Mouse (Mus musculus) cortical plate, adult 2 months (tissue): Measurements from ENCODE around the gene Morc2a.

Experiments
- CTCF ChIP-seq: fragments of 200-500 bp; IDR thresholded peaks from 2 replicates; pipeline ENCODE4 v1.5.1; 2011; ENCODE audit warnings: mild to moderate bottlenecking, control low read depth, low read length; ENCODE audit not compliant: insufficient read depth; ENCODE audit errors: extremely low read depth
- POLR2A ChIP-seq: fragments of 200-500 bp; IDR thresholded peaks from 2 replicates; pipeline ENCODE4 v1.6.1; 2011; ENCODE audit warnings: mild to moderate bottlenecking, low read length, control low read depth; ENCODE audit not compliant: insufficient read depth; ENCODE audit errors: extremely low read depth

GRCm38 (mm10) chr11:3733933-3734636 lies 85.1 kb downstream of the Morc2a start:
- TF ChIP-seq POLR2A (no peak), CTCF (no peak)
